In genomic region chr11:76647062-76647461, GRCm38 (mm10) we compare ENCODE assay signal across 10 mouse cellular contexts. TPM values are rescaled to one million over a fixed set of nuclear protein-coding genes. Genes with fewer than 3 reads are reported as not detected.
DNase-seq lines count a peak whose midpoint lies in the region; ATAC-seq lines count a peak whose summit lies in the region.
"Had no signal": no experiment of that assay in that cellular context is flagged by ENCODE, and none has a peak within 500 bp of the region (broad histone marks: within the 10 kb centered on the region; RNA-seq: fewer than 3 reads in every experiment).

No protein-coding gene starts in this region.

- intact Hi-C loops in left cerebral cortex, postnatal 36 days (cut with DNase I), result loop anchor here (2.0 to 10.0 kb wide), 4 partner anchors 72 to 190 kb away; no protein-coding TSS in a partner anchor

- no peak for DNase-seq in kidney, adult 8-10 months
- DNase-seq in cerebellum, adult 9-10 months, result peak; percentile 52
- peak; percentile 62 for DNase-seq in forelimb bud, embryonic 11.5 days (ENCODE audit: low read depth, low spot score)
- no peak for DNase-seq in ovary, postnatal 10 days (ENCODE audit: low spot score)
- no peak for DNase-seq in frontal cortex, postnatal 25 days (ENCODE audit: low spot score in 2 of 2)
- DNase-seq in left cerebral cortex, postnatal 36 days (ENCODE audit: low spot score in 2 of 2), result no peak

- H3K9ac ChIP-seq in kidney, embryonic 16.5 days (replicated peaks; ENCODE audit: low read length), result no peak overlapping the region
- H3K9ac ChIP-seq in midbrain, embryonic 16.5 days (ENCODE audit: low read depth, low read length), result peak overlapping the region; percentile 30; the same call in 1 of the 2 replicates

- no peaks in the 10 kb centered on the region for H3K27me3 ChIP-seq in kidney, embryonic 16.5 days (ENCODE audit: insufficient read depth, low read length)
- no peaks in the 10 kb centered on the region; the same call in 1 of the 2 replicates for H3K27me3 ChIP-seq in midbrain, embryonic 16.5 days (ENCODE audit: control insufficient read depth, insufficient read depth, low read depth, low read length)
- H3K27me3 ChIP-seq: Patski had no signal

- H3K27ac ChIP-seq in kidney, embryonic 16.5 days (ENCODE audit: low read length), result no peak overlapping the region
- peak overlapping the region; percentile 60 for H3K27ac ChIP-seq in midbrain, embryonic 16.5 days (ENCODE audit: low read length)

- H3K4me1 ChIP-seq in kidney, embryonic 16.5 days (ENCODE audit: insufficient read depth, low read length), result peaks cover 24% of the 10 kb centered on the region
- H3K4me1 ChIP-seq in midbrain, embryonic 16.5 days (ENCODE audit: control insufficient read depth, insufficient read depth, low read length), result peaks cover 20% of the 10 kb centered on the region

- 0 out of 2 replicates have a peak overlapping the region, but pooled peaks have one; percentile 3 for H3K4me3 ChIP-seq in kidney, embryonic 16.5 days (ENCODE audit: low read length)
- H3K4me3 ChIP-seq in midbrain, embryonic 16.5 days (ENCODE audit: low read depth, low read length), result peak overlapping the region; percentile 11; the same call in 1 of the 2 replicates

- H3K9me3 ChIP-seq in kidney, embryonic 16.5 days (ENCODE audit: low read length), result no peaks in the 10 kb centered on the region
- H3K9me3 ChIP-seq in midbrain, embryonic 16.5 days (replicated peaks; ENCODE audit: control insufficient read depth, low read length, poor library complexity, severe bottlenecking), result no peaks in the 10 kb centered on the region

- H3K4me2 ChIP-seq in kidney, embryonic 16.5 days (replicated peaks; ENCODE audit: low read depth, low read length), result peak overlapping the region; percentile 37
- H3K4me2 ChIP-seq in midbrain, embryonic 16.5 days (ENCODE audit: low read length), result peak overlapping the region; percentile 46

- H3K36me3 ChIP-seq in kidney, embryonic 16.5 days (ENCODE audit: insufficient read depth, low read length), result no peaks in the 10 kb centered on the region
- H3K36me3 ChIP-seq in midbrain, embryonic 16.5 days (ENCODE audit: control insufficient read depth, insufficient read depth, low read length), result no peaks in the 10 kb centered on the region

- no peak for ATAC-seq in kidney, embryonic 16.5 days (ENCODE audit: low FRiP score, low TSS enrichment)
- peak; percentile 71 for ATAC-seq in midbrain, embryonic 16.5 days

- 7% methylated on average over 7 of the region's 7 CpGs for WGBS in kidney, embryonic 16.5 days
- 1% methylated on average over 7 of the region's 7 CpGs for WGBS in midbrain, embryonic 16.5 days

RNA-seq across cellular contexts. Expression of gene Abr, which starts 24.9 kb away (rescaled TPM):
- 40.4 and 41.0 TPM in 2 replicates for polyA plus RNA-seq in kidney, embryonic 16.5 days (2015; fragmentation: Nextera tagmentation; extraction: Ambion mirVana)
- 110 and 116 TPM in 2 replicates for polyA plus RNA-seq in midbrain, embryonic 16.5 days (2015; fragmentation: Nextera tagmentation; extraction: Ambion mirVana)
- total RNA-seq in left cerebral cortex, postnatal 36 days (2021), result 100 to 1,000 TPM; 439 to 452 TPM

RNA-seq across cellular contexts. Expression of gene Bhlha9, which starts 25.2 kb away (rescaled TPM):
- 0.17 and 0.24 TPM in 2 replicates for polyA plus RNA-seq in kidney, embryonic 16.5 days (2015; fragmentation: Nextera tagmentation; extraction: Ambion mirVana)
- polyA plus RNA-seq in midbrain, embryonic 16.5 days (2015; fragmentation: Nextera tagmentation; extraction: Ambion mirVana), result 1.3 and 1.9 TPM in 2 replicates
- 1 to 10 TPM; 2.1 to 4.0 TPM for total RNA-seq in left cerebral cortex, postnatal 36 days (2021)
- polyA plus RNA-seq: small intestine, adult 2 months had no signal

RNA-seq across cellular contexts. Expression of gene Trarg1, which starts 32.5 kb away (rescaled TPM):
- polyA plus RNA-seq in kidney, embryonic 16.5 days (2015; fragmentation: Nextera tagmentation; extraction: Ambion mirVana), result 2.0 and 2.2 TPM in 2 replicates
- polyA plus RNA-seq in midbrain, embryonic 16.5 days (2015; fragmentation: Nextera tagmentation; extraction: Ambion mirVana), result 0.21 and 0.24 TPM in 2 replicates
- under 1 TPM; 0.49 to 0.50 TPM for total RNA-seq in left cerebral cortex, postnatal 36 days (2021)

Comparison
In these comparisons a context has a peak if more than half of its experiments do, and no peak if none do; other contexts are left out.
1. DNase-seq: peak in cerebellum, adult 9-10 months (single experiment) and forelimb bud, embryonic 11.5 days (single experiment); none in kidney, adult 8-10 months (0 of 2), ovary, postnatal 10 days (single experiment), frontal cortex, postnatal 25 days (0 of 2) and left cerebral cortex, postnatal 36 days (0 of 2).